Mouse (Mus musculus) right cerebral cortex, postnatal 25 days (tissue): ENCODE data around the gene Bdh2.
A peak's percentile ranks its signal among the peaks of the same experiment; 100 is the strongest.

Source experiments
- DNase-seq: peaks from one replicate; pipeline ENCODE4 v3.0.0; 2022

Bdh2 gene

DNA sequence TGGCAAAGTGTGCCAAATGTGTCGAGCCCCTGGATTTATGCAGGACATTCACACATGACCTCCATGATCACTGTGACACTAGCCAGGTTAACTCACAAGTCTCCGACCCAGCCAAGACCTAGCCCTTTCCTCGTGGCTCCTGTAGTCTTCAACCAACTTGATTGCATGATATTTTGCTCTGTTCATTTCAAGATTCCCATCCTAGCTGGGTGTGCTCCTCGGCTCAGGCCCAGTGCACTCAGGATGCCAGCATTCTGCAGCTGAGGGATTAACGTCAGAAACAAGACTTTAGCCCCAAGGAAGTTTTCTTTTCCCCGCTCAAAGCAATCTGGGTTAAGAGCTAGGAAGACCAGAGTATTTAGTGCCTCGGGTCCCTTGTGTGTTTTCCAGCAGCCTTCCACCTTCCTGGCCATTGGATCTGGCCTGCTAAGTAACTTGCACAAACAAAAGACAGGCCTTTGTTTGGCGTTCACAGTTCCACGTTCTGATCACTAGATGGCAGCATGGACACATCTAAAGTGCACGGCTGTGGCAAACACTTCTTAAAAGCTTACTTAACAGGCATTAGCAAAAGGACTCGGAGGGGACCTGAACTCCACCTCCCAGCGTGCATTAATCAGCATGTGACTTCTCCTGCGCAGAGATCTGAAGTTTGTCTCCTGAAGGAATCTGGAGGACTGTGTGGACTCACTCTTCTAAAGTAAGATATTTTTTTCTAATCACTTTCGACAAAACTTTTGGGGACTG lies at the start of gene Bdh2:
Gene Bdh2 (plus strand): TSS at position 553 of the 747 bp plus-strand sequence.
- DNase-seq: peak; percentile 54

DNA sequence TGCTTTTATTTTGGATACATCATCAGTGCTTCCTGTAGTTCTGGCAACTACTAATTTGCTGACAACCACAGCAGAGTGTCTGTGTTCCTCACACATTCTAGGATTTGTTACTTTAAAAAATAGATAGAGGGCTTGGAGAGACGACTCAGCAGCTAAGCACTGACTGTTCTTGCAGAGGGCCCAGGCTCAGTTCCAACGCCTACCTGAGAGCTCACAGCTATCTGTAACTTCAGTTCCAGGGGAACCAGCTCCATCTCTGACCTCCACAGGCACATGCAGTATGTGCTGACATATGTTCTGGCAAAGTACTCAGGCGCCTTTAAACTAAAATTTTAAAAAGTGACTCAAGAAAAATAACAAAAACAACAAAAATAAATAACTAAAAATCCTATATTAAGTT lies 49.0 kb upstream of the Bdh2 start:
- DNase-seq: no peak

GRCm38 (mm10) chr3:135232462-135232861 lies 48.6 kb upstream of the Bdh2 start:
- no peak for DNase-seq

DNA sequence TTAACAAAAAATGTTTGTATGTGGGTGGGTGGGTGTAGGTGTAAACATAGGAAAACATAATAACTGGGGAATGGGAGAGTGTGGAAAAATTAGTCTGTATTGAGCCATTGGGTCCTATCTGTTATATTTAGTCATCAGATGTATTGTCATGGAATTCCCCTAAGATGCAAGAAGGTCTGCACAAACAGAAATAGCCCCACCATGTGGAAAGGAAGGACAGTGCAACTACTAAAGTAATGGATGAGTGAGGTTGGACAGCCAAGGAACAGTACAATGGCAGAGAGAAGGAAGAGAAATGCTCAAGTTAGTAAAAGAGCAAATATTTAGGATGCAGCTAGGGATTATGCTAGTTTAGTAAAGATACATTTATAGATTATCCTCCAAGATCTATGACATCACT lies 35.3 kb upstream of the Bdh2 start:
- no peak for DNase-seq

GRCm38 (mm10) chr3:135246828-135247227 lies 34.2 kb upstream of the Bdh2 start:
- DNase-seq: no peak

GRCm38 (mm10) chr3:135249104-135249503 lies 31.9 kb upstream of the Bdh2 start:
- DNase-seq: no peak

DNA sequence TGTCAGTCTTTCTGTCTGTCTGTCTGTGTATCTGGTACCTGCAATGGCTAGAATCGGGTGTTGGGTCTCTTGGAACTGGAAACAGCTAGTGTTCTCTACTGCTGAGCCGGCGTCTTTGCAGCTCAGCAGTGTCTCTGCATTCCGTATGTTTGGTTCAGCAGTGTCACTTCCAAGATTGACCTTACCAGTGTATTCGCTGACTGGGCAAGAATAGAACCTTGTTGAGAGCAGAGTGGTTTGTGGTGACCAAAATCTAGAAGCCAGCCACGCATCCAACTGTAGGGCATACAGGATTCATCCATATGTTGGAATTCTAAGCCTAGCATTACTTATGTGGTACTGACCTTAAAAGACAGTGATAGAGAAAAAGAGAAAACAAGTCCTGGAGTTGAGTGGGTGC lies 29.2 kb upstream of the Bdh2 start:
- no peak for DNase-seq

GRCm38 (mm10) chr3:135254784-135255183 lies 26.2 kb upstream of the Bdh2 start:
- DNase-seq: no peak

DNA sequence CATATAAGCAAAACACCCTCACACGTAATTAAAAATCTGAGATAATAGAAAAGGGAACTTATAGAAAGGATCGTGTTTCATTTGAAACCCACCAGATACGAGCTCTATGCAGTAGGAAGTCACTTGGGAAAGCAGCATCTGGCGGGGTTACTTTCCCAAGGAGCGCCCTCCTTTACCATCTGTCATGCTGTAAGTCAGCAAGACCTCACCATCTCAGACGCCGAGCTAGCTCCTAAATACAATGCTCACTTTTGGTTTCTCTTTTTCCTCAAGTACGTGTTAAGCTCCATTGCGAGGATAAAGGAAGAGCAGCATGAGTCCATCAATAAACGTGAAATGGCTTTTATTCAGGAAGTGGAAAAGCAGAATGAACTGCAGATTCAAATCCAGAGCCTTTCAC lies 22.1 kb upstream of the Bdh2 start:
- no peak for DNase-seq

DNA sequence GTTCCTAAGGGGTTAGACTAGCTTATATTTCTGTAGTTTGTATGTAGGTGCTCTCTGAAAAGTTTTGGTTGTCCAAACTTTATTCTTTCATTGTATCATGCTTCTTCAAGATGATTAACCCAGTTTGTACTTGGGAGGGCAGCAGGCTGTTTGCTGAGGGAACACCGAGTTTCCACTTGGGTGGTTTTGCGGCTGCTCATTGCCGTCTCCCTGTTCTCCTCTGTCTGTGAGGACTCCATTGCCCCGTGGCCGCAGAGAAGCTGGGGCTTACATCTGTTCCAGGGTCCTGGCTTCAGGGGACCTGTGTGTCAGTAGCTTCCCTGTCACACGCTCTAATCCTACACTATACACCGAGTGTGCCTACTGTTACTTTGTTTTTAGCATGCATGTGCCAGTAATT lies 20.8 kb upstream of the Bdh2 start:
- DNase-seq: no peak

GRCm38 (mm10) chr3:135268616-135269015 lies 12.4 kb upstream of the Bdh2 start:
- no peak for DNase-seq

GRCm38 (mm10) chr3:135269391-135269990 lies 11.5 kb upstream of the Bdh2 start:
- DNase-seq: no peak

- no peak for DNase-seq
Observed at GRCm38 (mm10) chr3:135272627-135273026, 8.4 kb upstream of the Bdh2 start.

DNA sequence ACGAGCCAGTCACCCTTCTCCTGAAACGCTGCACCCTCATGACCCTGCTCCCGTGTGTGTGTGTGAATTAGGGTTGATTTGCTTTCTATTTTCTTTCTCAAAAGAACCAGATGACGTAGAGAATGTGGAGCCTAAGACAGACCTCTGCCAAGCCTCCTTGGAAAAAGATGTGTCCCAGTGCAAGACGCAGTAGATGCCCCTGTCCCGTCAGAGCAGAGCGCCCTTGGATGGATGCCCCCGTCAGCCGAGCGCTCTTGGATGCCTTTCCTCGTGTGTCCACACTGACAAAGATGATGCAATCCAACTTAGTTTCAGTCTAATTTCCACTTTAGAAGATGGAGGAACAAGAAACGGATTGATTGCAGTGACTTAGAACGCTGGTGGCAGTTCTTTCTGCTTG lies 8.0 kb upstream of the Bdh2 start:
- no peak for DNase-seq

- DNase-seq: no peak
Observed at GRCm38 (mm10) chr3:135280160-135280559, 861 bp upstream of the Bdh2 start.

GRCm38 (mm10) chr3:135281701-135282100 lies 680 bp downstream of the Bdh2 start:
- no peak for DNase-seq

GRCm38 (mm10) chr3:135285256-135285655 lies 4.2 kb downstream of the Bdh2 start:
- no peak for DNase-seq

- no peak for DNase-seq
Observed at GRCm38 (mm10) chr3:135285807-135286206, 4.8 kb downstream of the Bdh2 start.

DNA sequence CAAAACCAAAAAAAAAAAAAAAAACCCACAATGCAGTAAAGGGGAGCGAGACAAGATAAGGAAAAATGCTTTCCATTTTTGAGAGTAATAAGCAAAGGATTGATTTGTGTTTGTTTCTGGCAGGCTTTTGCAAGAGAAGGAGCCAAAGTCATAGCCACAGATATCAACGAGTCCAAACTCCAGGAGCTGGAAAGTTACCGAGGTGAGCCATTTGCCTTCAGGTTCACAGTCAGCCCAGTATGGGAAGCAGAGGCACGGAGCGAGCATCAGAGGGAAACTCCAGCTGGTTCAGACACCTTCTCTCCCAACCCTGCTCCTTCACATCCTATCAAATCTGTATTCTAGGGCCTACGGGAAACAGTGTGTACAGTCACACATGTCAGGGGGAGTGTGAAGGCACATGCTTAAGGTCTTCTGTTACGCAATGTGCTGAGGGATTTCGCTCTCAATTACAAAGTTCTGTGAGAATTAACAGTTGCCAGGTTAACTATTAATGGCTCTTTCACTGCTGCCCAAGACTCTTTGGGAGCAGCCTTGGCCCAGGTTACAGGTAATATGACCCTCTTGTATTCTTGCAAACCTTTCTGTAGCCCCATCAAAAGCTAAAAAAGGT lies 7.2 kb downstream of the Bdh2 start:
- no peak for DNase-seq

DNA sequence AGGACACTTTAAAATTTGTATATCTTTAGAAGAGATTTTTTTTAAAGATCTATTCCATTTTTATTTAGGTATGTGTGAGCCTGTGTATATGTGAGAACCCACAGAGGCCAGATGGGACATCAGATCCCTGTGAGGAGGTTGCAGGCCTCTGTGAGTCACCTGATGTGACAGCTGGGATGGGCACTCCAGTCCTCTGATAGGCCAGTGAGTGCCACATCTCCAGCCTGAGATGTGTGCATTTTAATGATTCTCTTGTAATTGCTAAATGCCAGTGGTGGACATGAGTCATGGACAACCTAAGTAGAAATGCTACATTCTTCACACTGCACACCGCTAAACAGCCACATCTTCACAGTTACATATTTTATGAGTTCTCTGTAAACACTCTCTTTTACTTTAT lies 8.1 kb downstream of the Bdh2 start:
- DNase-seq: no peak

DNA sequence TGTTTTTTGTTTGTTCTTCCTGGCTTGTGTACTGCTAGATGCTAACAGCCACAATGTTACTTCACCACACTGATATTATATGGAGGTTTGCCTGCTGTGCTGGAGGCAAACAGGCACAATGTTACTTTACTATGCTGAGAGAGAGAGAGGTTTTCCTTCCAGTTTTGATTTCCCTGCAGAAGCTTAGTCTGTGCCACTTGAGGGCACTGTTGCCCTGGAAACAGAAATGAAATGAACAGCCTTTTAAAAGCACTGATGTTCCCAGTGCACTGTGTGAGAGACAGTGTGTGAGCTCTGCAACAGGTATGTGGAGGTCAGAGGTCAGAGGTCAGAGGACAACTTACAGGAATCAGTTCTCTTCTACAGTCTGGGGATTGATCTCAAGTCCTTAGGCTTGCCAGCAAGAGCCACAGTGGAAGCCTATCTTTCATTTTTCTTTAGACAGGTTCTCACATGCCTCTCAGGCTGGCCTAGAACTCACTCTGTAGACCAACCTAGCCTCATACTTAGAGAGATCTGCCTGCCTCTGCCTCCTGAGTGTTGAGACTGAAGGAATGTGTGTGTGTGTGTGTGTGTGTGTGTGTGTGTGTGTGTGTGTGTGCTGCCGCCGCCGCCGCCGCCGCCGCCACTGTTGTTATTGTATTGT lies 9.4 kb downstream of the Bdh2 start:
- peak; percentile 41 for DNase-seq

DNA sequence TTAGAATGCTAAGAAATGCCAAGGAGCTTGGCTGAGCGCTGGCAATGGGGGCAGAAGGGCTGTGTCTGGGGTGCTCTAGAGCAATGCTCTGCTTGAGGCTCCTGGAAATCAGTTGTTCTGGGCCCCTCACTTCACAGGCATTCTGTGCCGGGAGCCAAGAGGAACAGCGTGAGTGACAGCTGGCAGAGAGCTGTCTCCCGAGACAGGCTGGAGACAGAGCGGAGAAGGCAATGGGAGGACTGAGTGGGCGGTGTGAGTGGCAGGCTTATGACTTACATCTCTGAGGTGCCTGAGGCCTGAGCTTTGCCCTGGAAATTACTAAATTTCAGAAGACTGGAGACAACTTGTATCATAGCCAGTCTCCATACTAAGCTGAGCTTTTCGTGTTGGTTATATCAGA lies 12.7 kb downstream of the Bdh2 start:
- no peak for DNase-seq

DNA sequence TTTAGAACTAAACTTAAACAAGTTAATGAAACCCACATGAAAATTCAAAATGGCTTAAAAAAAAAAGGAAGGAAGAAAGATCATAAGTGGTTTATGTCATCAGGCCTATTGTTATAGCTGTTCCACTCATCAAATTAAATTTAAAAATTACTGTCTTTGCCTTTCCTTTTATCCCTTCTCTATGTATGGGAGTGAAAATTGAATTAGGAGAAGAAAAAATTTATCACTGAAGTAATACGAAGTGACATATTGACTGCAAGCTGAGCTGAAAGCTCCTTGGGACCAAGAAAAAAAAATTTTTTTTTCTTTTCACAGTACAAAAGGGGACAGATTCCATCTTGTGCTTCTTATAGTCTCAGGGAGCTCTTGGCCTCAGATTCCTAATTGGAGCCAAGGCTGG lies 14.5 kb downstream of the Bdh2 start:
- DNase-seq: no peak

DNA sequence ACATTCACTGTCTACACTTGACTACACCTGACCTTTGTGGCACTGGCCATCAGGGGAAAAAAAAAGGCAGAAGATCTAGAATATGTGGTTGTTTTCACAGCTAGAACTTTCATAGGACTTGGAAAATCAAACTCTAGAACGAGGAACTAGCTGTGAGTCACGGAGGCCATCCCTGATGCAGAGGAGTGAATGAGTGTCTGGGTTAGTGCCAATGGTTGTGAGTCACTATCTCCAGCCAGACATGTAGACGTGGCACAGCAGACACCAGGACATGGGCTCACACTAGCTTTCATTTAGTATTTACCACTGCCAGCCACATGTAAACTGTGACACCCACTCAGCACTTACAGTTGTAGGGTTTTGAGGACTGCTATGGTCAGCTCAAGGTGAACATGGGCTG lies 17.5 kb downstream of the Bdh2 start:
- peak; percentile 11 for DNase-seq
